Mouse (Mus musculus) left cerebral cortex, adult 2 months (tissue): ENCODE measurements around the gene Car1. TPM values are rescaled to one million over a fixed set of nuclear protein-coding genes. Genes with fewer than 3 reads are reported as not detected.
"Not testable (repeated sequence)": the region's sequence is repeated elsewhere in the genome, so short reads cannot be mapped to it uniquely, and the experiment has no call there.

Source experiments
- DNase-seq, 2 experiments: peaks; one replicate each; pipeline ENCODE4 v3.0.0; 2021 to 2022; ENCODE audit warnings: low spot score in 2 of 2, mixed read lengths in 1 of 2; ENCODE audit errors: extremely low spot score in 1 of 2
- H3K27ac ChIP-seq: fragments of 200-600 bp; 2 replicates; pipeline ENCODE4 v1.8.1; 2022
- H3K4me3 ChIP-seq: fragments of 200-600 bp; 2 replicates; pipeline ENCODE4 v1.8.1; 2022
- CTCF ChIP-seq: fragments of 200-600 bp; IDR thresholded peaks from 2 replicates; pipeline ENCODE4 v1.8.1; 2022; ENCODE audit warnings: antibody characterized with exemption, mild to moderate bottlenecking, moderate library complexity
- intact Hi-C: fragments of 180-260 bp; cut with DNase I; formaldehyde crosslinking; loops from one replicate; pipeline ENCODE4 v1.15.1; 2025
- long read RNA-seq, 2 experiments: library from polyadenylated mRNA; stranded (forward); transcript quantifications; one replicate each; pipeline ENCODE4 v2.0.0; 2021; ENCODE audit warnings: borderline mapping rate in 2 of 2
- total RNA-seq, 2 experiments: library from RNA; stranded (reverse); gene quantifications; 2 replicates each; pipeline ENCODE4 v1.2.3; 2021

Car1 gene
- total RNA-seq, result not detected
- long read RNA-seq, experiment 1, result 0 reads
- long read RNA-seq, experiment 2, partial matches to known transcripts, result 0 of 1 reads
- long read RNA-seq, experiment 2, other reads (novel, unspliced or antisense), result 1 of 1 reads

DNA sequence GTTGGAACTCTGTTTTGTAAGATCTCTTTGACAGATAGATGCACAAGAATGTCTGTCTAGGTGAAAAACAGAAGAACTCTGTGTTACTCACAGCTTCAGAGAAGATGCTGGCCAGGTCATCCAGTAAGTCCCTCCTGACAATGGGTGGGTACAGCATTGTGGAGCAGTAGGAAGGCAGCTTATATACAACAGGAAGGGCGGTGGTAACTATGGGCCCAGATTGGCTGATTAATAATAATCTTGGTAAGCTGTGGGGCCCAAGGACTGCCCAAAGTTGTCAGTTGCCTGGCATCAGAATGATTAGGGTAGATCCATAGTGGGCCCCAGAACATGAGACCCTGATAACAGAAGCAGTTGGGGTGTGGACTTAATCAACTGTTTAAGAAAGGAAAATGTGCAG, at the start of gene Car1:
Gene Car1, minus strand, starts transcription at position 158 of the 400 bp plus-strand sequence.
- H3K4me3 ChIP-seq, result no peak within 1 kb of the TSS
- DNase-seq, result no peak
- TF ChIP-seq CTCF, result no peak

GRCm38 (mm10) chr3:14857874-14858273, 49.7 kb upstream of the Car1 start:
- no peak for DNase-seq
- intact Hi-C loops, result no loop called here
- no peak overlapping the region for H3K27ac ChIP-seq
- no peak overlapping the region for H3K4me3 ChIP-seq
- TF ChIP-seq CTCF, result no peak

More for the DNA sequence above, at the start of gene Car1:
- H3K27ac ChIP-seq, result no peak within 1 kb of the TSS
- intact Hi-C loops, result no loop called here

DNA sequence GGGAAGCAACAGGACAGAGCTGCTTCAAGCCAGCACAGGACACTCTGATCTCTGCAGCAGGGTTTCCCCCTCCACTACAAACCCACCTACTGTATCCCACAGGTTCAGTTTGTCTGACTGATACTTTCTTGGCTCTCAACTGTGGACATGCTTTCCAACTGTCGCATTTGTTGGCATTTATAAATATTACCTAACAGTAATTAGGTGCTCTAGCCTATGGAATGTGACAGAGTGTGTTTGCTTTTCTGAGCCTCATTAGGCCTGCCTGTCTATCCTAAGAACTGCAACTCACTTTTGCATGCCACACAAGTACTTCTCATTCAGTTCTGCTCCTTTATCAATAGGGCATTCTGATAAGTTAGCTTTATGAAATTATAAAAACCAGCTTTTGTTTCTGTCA, 46.3 kb upstream of the Car1 start:
- TF ChIP-seq CTCF, result no peak
- Histone ChIP-seq H3K4me3 (no peak overlapping the region), H3K27ac (no peak overlapping the region)
- DNase-seq, result no peak
- intact Hi-C loops, result no loop called here

- intact Hi-C loops, result no loop called here
- no peak overlapping the region for H3K4me3 ChIP-seq
- H3K27ac ChIP-seq, result no peak overlapping the region
- TF ChIP-seq CTCF, result no peak
- no peak for DNase-seq
Measured at GRCm38 (mm10) chr3:14853966-14854365, 45.8 kb upstream of the Car1 start.

DNA sequence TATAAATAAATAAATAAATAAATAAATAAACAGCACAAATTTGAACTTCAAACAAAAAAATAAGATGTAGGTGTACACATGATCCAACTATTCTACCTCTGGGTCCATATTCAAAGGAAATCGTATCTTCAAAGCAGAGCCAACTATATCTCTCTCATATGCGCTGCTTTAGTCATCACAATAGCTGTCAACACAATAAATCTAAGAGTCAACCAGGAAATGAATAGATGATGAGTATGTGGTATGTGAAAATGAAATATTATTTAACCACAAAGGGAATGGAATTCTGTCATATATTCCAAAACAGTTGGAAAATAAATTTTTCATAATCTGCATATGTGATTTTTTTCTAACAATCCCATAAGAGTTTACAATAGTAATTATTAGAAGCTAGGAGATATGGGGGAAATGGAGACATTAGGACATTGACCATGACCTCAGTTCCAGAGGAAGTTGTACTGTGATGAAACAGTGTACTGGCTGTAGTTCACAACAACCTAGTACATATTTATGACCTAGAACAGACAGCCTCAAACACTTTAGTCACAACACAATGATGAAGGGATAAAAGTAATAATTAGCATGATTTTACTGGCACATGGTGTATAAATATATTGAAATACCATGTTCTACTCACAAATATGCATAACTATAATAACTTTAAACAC, 40.6 kb upstream of the Car1 start:
- H3K4me3 ChIP-seq, result no peak overlapping the region
- no peak for TF ChIP-seq CTCF
- intact Hi-C loops, result no loop called here
- DNase-seq, result no peak
- no peak overlapping the region for H3K27ac ChIP-seq

DNA sequence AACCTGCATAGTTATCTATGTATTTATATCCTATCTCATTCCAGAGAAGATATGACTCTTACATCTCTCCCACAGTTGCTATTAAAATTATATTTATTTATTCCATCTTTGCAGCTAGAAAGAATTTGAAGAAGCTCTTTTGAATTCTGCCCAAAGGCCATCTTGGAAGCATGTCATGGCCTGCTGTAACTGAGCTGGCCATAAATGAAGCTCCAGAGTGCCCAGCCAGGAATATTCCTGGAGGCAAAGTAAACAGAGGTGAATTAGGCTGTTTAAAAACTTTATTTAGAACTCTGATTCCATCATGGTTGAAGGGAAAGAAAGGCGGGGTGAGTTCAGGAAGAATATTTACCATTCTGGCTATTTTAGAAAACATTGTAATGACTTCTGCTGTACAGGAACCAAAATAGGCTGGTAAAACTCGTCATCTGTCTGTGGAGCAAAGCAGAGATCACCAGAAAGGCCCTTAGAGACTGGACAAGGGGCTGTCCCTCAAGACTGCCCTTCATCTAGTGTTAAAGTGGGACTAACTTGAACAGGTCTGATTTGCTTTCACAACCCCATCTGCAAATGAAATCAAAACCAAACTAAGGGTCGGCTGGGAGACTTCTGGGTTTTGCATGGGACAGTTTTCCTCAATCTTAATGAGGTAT, 31.4 kb upstream of the Car1 start:
- no peak overlapping the region for H3K4me3 ChIP-seq
- no peak for TF ChIP-seq CTCF
- intact Hi-C loops, result no loop called here
- H3K27ac ChIP-seq, result no peak overlapping the region
- DNase-seq, result no peak

DNA sequence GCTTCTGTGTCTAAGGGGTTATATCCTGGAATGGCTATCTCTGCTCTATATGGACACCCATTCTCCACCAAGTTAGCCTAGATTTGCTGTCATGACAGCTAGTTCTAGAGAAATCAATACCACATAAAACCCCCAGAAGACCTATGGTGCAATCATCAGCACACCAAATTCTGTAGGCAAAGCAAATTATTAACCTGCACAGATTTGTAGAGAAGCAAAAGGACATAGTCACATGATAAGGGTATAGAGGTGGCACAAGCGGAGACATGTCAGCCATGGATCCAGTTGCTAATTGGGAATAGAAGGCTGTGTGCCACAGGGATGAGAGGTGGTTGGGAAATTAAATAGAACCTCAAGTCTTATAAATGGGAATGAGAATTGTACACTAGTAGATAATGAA, 30.8 kb upstream of the Car1 start:
- no peak for TF ChIP-seq CTCF
- intact Hi-C loops, result no loop called here

GRCm38 (mm10) chr3:14832766-14833165, 24.6 kb upstream of the Car1 start:
- no peak overlapping the region for H3K4me3 ChIP-seq
- TF ChIP-seq CTCF, result no peak
- intact Hi-C loops, result no loop called here
- H3K27ac ChIP-seq, result no peak overlapping the region
- DNase-seq, result no peak

More for the DNA sequence above, 30.8 kb upstream of the Car1 start:
- DNase-seq, result no peak
- H3K4me3 ChIP-seq, result no peak overlapping the region
- no peak overlapping the region for H3K27ac ChIP-seq

- no peak for DNase-seq
- no peak overlapping the region for H3K4me3 ChIP-seq
- intact Hi-C loops, result no loop called here
- no peak overlapping the region for H3K27ac ChIP-seq
- no peak for TF ChIP-seq CTCF
Measured at GRCm38 (mm10) chr3:14831219-14831835, 23.2 kb upstream of the Car1 start.

GRCm38 (mm10) chr3:14828896-14829295, 20.7 kb upstream of the Car1 start:
- no peak overlapping the region for H3K4me3 ChIP-seq
- no peak for DNase-seq
- H3K27ac ChIP-seq, result no peak overlapping the region
- intact Hi-C loops, result no loop called here
- no peak for TF ChIP-seq CTCF

GRCm38 (mm10) chr3:14819844-14820504, 11.8 kb upstream of the Car1 start:
- no peak for DNase-seq
- Histone ChIP-seq H3K27ac (no peak overlapping the region), H3K4me3 (no peak overlapping the region)
- TF ChIP-seq CTCF, result no peak
- intact Hi-C loops, result no loop called here

- H3K27ac ChIP-seq, H3K4me3 ChIP-seq, DNase-seq, intact Hi-C loops: not testable (repeated sequence)
Measured at GRCm38 (mm10) chr3:14815396-14815795, 7.2 kb upstream of the Car1 start.
